Mouse (Mus musculus): ENCODE data around the gene Olfr1512. TPM values are rescaled to one million over a fixed set of nuclear protein-coding genes. Genes with fewer than 3 reads are reported as not detected.
"Not testable (repeated sequence)": the region's sequence is repeated elsewhere in the genome, so short reads cannot be mapped to it uniquely, and the experiment has no call there.

Olfr1512 gene
- total RNA-seq (2015; ENCODE audit: low replicate concordance) (not detected in 2 replicates), total RNA-seq (2017; ENCODE audit: low replicate concordance) (not detected in 2 replicates)

- ATAC-seq (replicated peaks; ENCODE audit: low FRiP score, poor library complexity, severe bottlenecking): no peak
These were observed at the start of gene Olfr1512 for GRCm38 (mm10) chr14:52379068-52379467. Gene Olfr1512 (minus strand): TSS chr14:52379168.

DNA sequence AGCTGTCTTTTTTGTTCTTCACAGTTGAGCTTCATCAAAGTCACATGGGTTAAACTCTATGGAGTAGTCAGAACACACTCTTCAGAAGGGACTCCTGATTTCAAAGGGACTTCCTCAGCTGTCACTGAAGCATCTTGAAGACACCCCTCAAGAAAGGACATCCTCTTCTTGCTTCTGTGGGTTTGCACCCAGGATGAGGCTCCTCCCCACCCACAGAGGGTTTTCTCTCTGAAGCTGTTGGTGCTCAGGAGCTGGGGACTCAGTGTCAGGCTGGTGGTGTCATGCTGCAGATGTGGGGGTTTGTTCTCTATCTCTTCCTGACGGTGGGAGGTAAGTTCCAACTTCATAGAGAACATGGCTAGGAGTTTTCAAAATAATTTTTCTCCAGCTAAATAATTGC lies 48.7 kb upstream of the Olfr1512 start:
- no peak for ATAC-seq (replicated peaks; ENCODE audit: low FRiP score, poor library complexity, severe bottlenecking)

GRCm38 (mm10) chr14:52414273-52414672 lies 35.3 kb upstream of the Olfr1512 start, which contains the start of gene Olfr1510:
Gene Olfr1510 (minus strand): TSS chr14:52414373.
- no peak for ATAC-seq (replicated peaks; ENCODE audit: low FRiP score, poor library complexity, severe bottlenecking)

GRCm38 (mm10) chr14:52410142-52410919 lies 31.4 kb upstream of the Olfr1512 start:
- not testable (repeated sequence) for ATAC-seq (replicated peaks; ENCODE audit: low FRiP score, poor library complexity, severe bottlenecking)

DNA sequence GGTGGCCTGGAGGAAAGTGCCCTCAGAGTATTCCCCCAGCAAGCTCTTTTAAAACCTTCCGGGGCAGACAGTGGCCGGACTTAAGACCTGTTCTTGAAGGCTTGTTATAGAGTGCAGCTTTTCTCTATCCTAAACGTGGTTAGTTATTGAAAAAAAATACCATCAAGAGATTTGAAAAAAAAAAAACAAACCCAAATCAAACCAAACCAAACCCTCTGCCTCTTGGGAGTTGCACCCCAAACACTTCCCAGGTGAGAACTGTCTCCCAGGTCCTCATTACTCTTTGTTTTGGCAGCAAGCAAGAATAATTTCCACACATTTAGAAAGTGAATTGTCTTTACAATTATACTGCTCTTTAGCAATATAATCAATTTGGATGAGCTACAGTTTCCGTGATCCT lies 18.3 kb upstream of the Olfr1512 start, which contains the start of gene Olfr1511:
Gene Olfr1511, minus strand, starts transcription at position 101 of the 400 bp plus-strand sequence.
- ATAC-seq (replicated peaks; ENCODE audit: low FRiP score, poor library complexity, severe bottlenecking): no peak

- not testable (repeated sequence) for ATAC-seq (replicated peaks; ENCODE audit: low FRiP score, poor library complexity, severe bottlenecking)
These were observed 11.3 kb upstream of the Olfr1512 start for GRCm38 (mm10) chr14:52390084-52390848.

DNA sequence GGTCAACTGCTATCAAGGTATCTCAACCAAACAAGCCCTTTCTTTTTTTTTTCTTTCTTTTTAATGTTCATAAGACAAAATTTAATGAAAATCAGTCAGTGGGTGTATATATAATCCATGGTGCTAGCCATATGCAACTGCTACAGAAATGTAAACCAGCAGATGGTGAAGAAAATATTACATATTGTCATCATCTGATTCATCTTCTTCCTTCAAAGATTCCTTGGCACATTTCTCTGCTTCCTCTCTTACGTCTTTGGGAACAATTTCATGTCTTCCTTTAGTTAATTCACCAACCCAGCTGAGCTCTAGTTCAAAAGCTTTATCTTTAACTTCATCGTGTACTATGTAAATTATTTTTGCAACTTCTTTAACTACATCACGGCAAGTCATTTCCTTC lies 10.2 kb downstream of the Olfr1512 start:
- ATAC-seq (replicated peaks; ENCODE audit: low FRiP score, poor library complexity, severe bottlenecking): no peak

GRCm38 (mm10) chr14:52356308-52356707 lies 22.7 kb downstream of the Olfr1512 start, which contains the start of gene Olfr1513:
Gene Olfr1513 (minus strand): TSS chr14:52356408.
- ATAC-seq (replicated peaks; ENCODE audit: low FRiP score, poor library complexity, severe bottlenecking): no peak

DNA sequence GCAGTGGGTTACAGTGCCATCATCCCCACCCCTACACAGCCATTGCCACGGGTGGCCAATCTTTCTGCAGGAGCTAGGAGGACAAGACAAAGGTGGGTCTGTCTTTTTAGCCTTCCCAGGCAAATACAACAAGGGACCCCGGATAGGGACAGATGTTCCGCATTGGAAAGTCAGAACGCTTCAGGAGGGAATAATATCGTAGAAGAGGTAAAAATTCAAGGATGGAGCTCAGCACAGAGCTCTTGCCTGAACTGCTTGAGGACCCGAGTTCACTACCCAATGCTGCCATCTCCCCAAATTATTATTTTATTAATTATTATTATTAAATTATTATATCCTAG lies 39.5 kb downstream of the Olfr1512 start:
- no peak for ATAC-seq (replicated peaks; ENCODE audit: low FRiP score, poor library complexity, severe bottlenecking)

DNA sequence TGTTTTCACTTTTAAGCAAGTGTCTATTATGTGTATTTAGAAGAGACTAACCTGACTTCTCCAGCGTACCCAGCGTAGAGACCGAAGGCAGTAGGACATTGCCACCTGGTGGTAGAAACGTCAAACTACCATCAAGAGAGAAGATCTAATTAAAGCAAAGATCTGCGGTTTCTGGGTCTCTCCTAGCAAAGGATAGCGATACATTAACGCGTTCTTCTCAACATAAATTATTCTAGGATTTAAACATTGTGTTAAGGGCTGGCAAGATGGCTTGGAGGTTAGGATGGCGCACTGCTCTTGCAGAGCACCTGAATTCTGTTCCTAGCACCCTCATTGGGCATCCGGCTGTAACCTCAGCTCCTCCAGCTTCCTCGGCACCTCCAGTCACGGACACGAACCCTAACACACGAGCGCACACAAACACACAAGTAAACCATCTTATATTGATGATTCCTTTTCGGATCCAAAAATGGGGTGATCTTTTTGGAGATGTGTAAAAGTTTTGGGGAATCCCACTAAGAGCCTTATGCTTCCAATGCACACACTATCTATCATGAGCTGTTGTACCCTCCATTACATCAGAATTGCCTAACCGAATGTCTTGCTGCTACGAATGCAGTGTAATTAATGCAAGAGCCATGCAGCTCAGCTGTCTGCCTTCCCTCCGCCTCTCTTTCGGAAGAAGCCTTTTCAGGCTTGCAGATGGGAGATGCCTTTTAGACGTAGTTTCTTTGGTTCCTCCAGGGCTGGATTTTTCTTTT lies 40.0 kb downstream of the Olfr1512 start:
- ATAC-seq (replicated peaks; ENCODE audit: low FRiP score, poor library complexity, severe bottlenecking): peak; percentile 70

- no peak for ATAC-seq (replicated peaks; ENCODE audit: low FRiP score, poor library complexity, severe bottlenecking)
These were observed 46.8 kb downstream of the Olfr1512 start for GRCm38 (mm10) chr14:52332171-52332570.

DNA sequence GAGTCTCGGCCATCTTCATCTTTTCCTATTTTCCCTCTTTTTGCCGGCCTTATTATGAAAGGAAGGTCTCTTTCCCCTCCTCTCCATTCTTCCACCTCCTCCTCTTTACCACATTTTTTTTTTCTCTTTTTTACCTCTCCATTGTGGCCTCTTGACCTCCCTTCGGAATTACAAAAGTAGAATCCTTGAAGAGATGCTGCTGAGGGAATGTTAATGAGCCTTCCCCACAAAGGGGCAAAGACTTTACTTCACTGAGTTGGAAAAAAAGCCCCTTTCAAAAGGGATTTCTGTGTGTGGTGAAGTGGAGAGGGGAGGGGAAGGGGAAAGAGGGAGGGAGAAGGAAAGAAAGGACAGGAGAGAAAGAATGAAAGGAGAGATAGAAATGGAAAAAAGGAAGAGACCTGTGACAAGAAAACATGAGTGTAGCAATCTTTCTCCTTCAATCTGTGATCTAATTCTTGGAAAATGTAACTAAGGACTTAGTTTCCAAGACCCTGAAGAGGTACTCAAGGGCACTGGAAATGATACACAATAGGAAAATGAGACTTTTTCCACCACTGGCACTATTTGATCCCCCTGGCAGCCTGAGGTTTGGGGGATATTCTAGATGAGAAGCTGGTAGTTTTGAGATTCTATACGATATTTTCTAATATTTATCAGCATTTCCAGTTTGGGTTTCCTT lies 47.8 kb downstream of the Olfr1512 start:
- ATAC-seq (replicated peaks; ENCODE audit: low FRiP score, poor library complexity, severe bottlenecking): no peak

- no peak for ATAC-seq (replicated peaks; ENCODE audit: low FRiP score, poor library complexity, severe bottlenecking)
These were observed 50.8 kb downstream of the Olfr1512 start, which contains the start of gene Sall2 for GRCm38 (mm10) chr14:52327910-52328812. Gene Sall2 (minus strand): TSS chr14:52328762.

DNA sequence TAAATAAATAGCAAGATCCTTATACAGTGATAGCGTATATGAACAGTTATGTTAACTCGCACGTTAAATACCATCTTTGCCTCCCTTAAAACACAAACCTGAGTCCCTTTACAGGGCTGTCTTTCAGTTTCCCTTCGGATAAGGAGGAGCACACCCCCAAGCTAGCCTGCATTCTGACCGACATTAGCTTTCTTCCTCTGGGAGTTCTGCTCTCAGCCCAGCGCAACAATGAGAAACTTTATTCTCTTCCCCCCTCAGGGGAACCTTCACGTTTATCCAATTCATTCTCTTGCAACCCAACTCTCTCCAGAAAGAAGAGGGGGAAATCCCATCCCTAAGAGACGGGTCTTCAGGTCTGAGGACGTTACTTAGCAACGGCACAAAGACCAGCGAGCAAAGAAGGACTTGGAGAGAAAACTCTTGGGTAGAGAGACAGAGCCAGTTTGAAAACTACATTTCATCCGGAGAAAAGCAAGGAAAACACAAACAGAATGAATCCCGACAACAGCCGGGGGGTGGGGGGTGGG lies 51.5 kb downstream of the Olfr1512 start:
- no peak for ATAC-seq (replicated peaks; ENCODE audit: low FRiP score, poor library complexity, severe bottlenecking)

- no peak for ATAC-seq (replicated peaks; ENCODE audit: low FRiP score, poor library complexity, severe bottlenecking)
These were observed 53.1 kb downstream of the Olfr1512 start for GRCm38 (mm10) chr14:52325890-52326289.
